Mouse (Mus musculus) ES-E14 (cell line): ENCODE data around the gene Hdac6.

ENCODE experiments used
- HCFC1 ChIP-seq: IDR thresholded peaks from 2 replicates; pipeline ENCODE4 v1.6.1; 2012; ENCODE audit warnings: low read length, inconsistent platforms, borderline replicate concordance; ENCODE audit not compliant: insufficient read depth
- MAFK ChIP-seq: IDR thresholded peaks from 2 replicates; pipeline ENCODE4 v1.6.1; 2014; ENCODE audit warnings: mild to moderate bottlenecking, low read depth, low read length, inconsistent platforms; ENCODE audit not compliant: insufficient read depth
- ZC3H11A ChIP-seq: IDR thresholded peaks from 2 replicates; pipeline ENCODE4 v1.6.1; 2012; ENCODE audit warnings: low read depth, mild to moderate bottlenecking, inconsistent platforms, low read length, borderline replicate concordance
- ZNF384 ChIP-seq: IDR thresholded peaks from 2 replicates; pipeline ENCODE4 v1.6.1; 2012; ENCODE audit warnings: low read depth, low read length, inconsistent platforms

GRCm38 (mm10) chrX:7904441-7904840 lies 43.2 kb downstream of the Hdac6 start:
- TF ChIP-seq MAFK: no peak
- no peak for TF ChIP-seq ZC3H11A
- TF ChIP-seq ZNF384: no peak
- TF ChIP-seq HCFC1: no peak
